Mouse (Mus musculus) bone marrow macrophage, adult 2 months (primary cell): ENCODE results near the gene Polr1d.

Source experiments
- CTCF ChIP-seq: IDR thresholded peaks from 2 replicates; pipeline ENCODE4 v1.5.1; 2012; ENCODE audit warnings: low read depth, mild to moderate bottlenecking, low read length, moderate library complexity
- POLR2A ChIP-seq: IDR thresholded peaks from 2 replicates; pipeline ENCODE4 v1.6.1; 2012; ENCODE audit warnings: mild to moderate bottlenecking, low read depth, low read length, borderline replicate concordance

GRCm38 (mm10) chr5:147076799-147077165 lies at the start of gene Polr1d:
- no peak for TF ChIP-seq POLR2A
- 0 out of 2 replicates have a peak, but pooled peaks have one; percentile 19 for TF ChIP-seq CTCF
